Mouse (Mus musculus) brain, embryonic 14.5 days (tissue): Measurements from ENCODE around the gene Fam151a.

Source experiments
- CTCF ChIP-seq: fragments of 200-500 bp; IDR thresholded peaks from 2 replicates; pipeline ENCODE4 v1.5.1; 2012; ENCODE audit warnings: inconsistent platforms, mild to moderate bottlenecking, moderate library complexity, borderline replicate concordance; ENCODE audit not compliant: insufficient read depth, insufficient read length; ENCODE audit errors: extremely low read depth
- POLR2A ChIP-seq: fragments of 200-500 bp; IDR thresholded peaks from 2 replicates; pipeline ENCODE4 v1.6.1; 2012; ENCODE audit warnings: mild to moderate bottlenecking, inconsistent platforms, borderline replicate concordance; ENCODE audit not compliant: poor library complexity, insufficient read depth, insufficient read length, severe bottlenecking; ENCODE audit errors: extremely low read depth

- TF ChIP-seq POLR2A (no peak), CTCF (no peak)
Observed at GRCm38 (mm10) chr4:106772558-106772957, 38.9 kb downstream of the Fam151a start.
